Mouse (Mus musculus) stomach, postnatal 0 days (tissue): ENCODE measurements around the gene Upk3b.

ENCODE experiments used
- CTCF ChIP-seq: IDR thresholded peaks from 2 replicates; pipeline ENCODE4 v1.5.1; 2016; ENCODE audit warnings: antibody characterized with exemption, low read depth, mild to moderate bottlenecking, moderate library complexity
- EP300 ChIP-seq: optimal IDR thresholded peaks from 2 replicates; pipeline ENCODE3; 2016; ENCODE audit warnings: antibody characterized with exemption

- no peak for TF ChIP-seq CTCF
- no peak for TF ChIP-seq EP300
Measured at GRCm38 (mm10) chr5:136041260-136041659, 3.0 kb downstream of the Upk3b start.
